ENCODE assay signal across 8 mouse cellular contexts in the genomic region with DNA sequence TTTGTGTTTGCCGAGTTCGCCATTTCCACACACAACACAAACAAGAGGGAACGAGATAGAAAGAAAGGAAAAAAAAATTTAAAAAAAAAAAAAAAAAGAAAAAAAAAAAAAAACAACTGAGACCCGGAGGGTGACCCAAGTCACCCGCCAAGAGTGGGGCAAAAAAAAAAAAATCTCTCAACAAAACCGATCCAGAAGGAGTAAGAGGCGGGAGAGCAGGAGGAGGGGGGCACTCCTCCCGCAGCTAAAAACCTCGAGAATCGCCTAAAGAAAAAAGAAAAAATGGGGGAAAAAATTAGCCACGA. TPM values are rescaled to one million over a fixed set of nuclear protein-coding genes. Genes with fewer than 3 reads are reported as not detected.
DNase-seq lines count a peak whose midpoint lies in the region; ATAC-seq lines count a peak whose summit lies in the region.

No protein-coding gene starts in this region.

- peak overlapping the region; percentile 100 for H3K27ac ChIP-seq in kidney, embryonic 15.5 days
- peak overlapping the region; percentile 92 for H3K27ac ChIP-seq in brown adipose tissue, adult 24 weeks (replicated peaks; ENCODE audit: low read depth, low read length)
- peak overlapping the region; percentile 100 for H3K27ac ChIP-seq in hindbrain, embryonic 15.5 days (replicated peaks)
- H3K27ac ChIP-seq in midbrain, embryonic 15.5 days = peak overlapping the region; percentile 100

- peaks cover 14% of the 10 kb centered on the region for H3K36me3 ChIP-seq in kidney, embryonic 15.5 days
- H3K36me3 ChIP-seq in hindbrain, embryonic 15.5 days = peaks cover 9% of the 10 kb centered on the region
- H3K36me3 ChIP-seq in midbrain, embryonic 15.5 days (replicated peaks) = peaks cover 6% of the 10 kb centered on the region

- peak overlapping the region; percentile 99 for H3K9ac ChIP-seq in kidney, embryonic 15.5 days
- peak overlapping the region; percentile 99 for H3K9ac ChIP-seq in hindbrain, embryonic 15.5 days
- H3K9ac ChIP-seq in midbrain, embryonic 15.5 days = peak overlapping the region; percentile 100

- intact Hi-C loops in left cerebral cortex, postnatal 4 days (cut with DNase I) = no loop called here
- intact Hi-C loops in gastrocnemius, postnatal 14 days (cut with DNase I; ENCODE audit: low total_unique reads) = no loop called here

- peak overlapping the region; percentile 91 for H3K4me3 ChIP-seq in kidney, embryonic 15.5 days (replicated peaks)
- H3K4me3 ChIP-seq in brown adipose tissue, adult 24 weeks (ENCODE audit: insufficient read depth, low read depth, low read length) = peak overlapping the region; percentile 99
- H3K4me3 ChIP-seq in hindbrain, embryonic 15.5 days = peak overlapping the region; percentile 73
- H3K4me3 ChIP-seq in midbrain, embryonic 15.5 days = peak overlapping the region; percentile 96

- ATAC-seq in kidney, embryonic 15.5 days (replicated peaks; ENCODE audit: low FRiP score) = no peak
- no peak; the same call in 1 of the 2 replicates for ATAC-seq in hindbrain, embryonic 15.5 days (ENCODE audit: low FRiP score, low read depth)
- ATAC-seq in midbrain, embryonic 15.5 days (replicated peaks) = no peak

- peaks cover 17% of the 10 kb centered on the region for H3K4me1 ChIP-seq in kidney, embryonic 15.5 days
- peaks cover 3% of the 10 kb centered on the region; the same call in 1 of the 2 replicates for H3K4me1 ChIP-seq in brown adipose tissue, adult 24 weeks (ENCODE audit: control insufficient read depth, insufficient read depth, insufficient read length, low read length)
- H3K4me1 ChIP-seq in hindbrain, embryonic 15.5 days (replicated peaks) = peaks cover 19% of the 10 kb centered on the region
- H3K4me1 ChIP-seq in midbrain, embryonic 15.5 days = peaks cover 23% of the 10 kb centered on the region

- H3K9me3 ChIP-seq in kidney, embryonic 15.5 days (replicated peaks) = no peaks in the 10 kb centered on the region
- H3K9me3 ChIP-seq in hindbrain, embryonic 15.5 days = no peaks in the 10 kb centered on the region
- H3K9me3 ChIP-seq in midbrain, embryonic 15.5 days = no peaks in the 10 kb centered on the region

- peak overlapping the region; percentile 60 for H3K4me2 ChIP-seq in kidney, embryonic 15.5 days
- peak overlapping the region; percentile 68 for H3K4me2 ChIP-seq in hindbrain, embryonic 15.5 days
- H3K4me2 ChIP-seq in midbrain, embryonic 15.5 days = peak overlapping the region; percentile 29

- H3K27me3 ChIP-seq in kidney, embryonic 15.5 days = no peaks in the 10 kb centered on the region
- H3K27me3 ChIP-seq in hindbrain, embryonic 15.5 days = no peaks in the 10 kb centered on the region
- H3K27me3 ChIP-seq in midbrain, embryonic 15.5 days (replicated peaks) = no peaks in the 10 kb centered on the region

- DNase-seq in kidney, adult 8-10 months = no peak
- no peak for DNase-seq in spleen, adult 12 weeks (ENCODE audit: low spot score)
- no peak for DNase-seq in left cerebral cortex, postnatal 4 days
- no peak for DNase-seq in gastrocnemius, postnatal 14 days

- 0% methylated on average over 11 of the region's 11 CpGs for WGBS in kidney, embryonic 15.5 days
- 0% methylated on average over 11 of the region's 11 CpGs for WGBS in hindbrain, embryonic 15.5 days
- 1% methylated on average over 11 of the region's 11 CpGs for WGBS in midbrain, embryonic 15.5 days

RNA-seq across cellular contexts. Expression of a gene that starts 0.8 kb away (rescaled TPM):
- 46.6 and 50.0 TPM in 2 replicates for polyA plus RNA-seq in kidney, embryonic 15.5 days (2015; fragmentation: Nextera tagmentation; extraction: Ambion mirVana)
- 16.8 and 17.1 TPM in 2 replicates for polyA plus RNA-seq in brown adipose tissue, adult 24 weeks (2012; ENCODE audit: insufficient read depth, insufficient read length, missing spikeins)
- 55.2 and 57.8 TPM in 2 replicates for polyA plus RNA-seq in hindbrain, embryonic 15.5 days (2015; fragmentation: Nextera tagmentation; extraction: Ambion mirVana)
- 60.5 and 65.8 TPM in 2 replicates for polyA plus RNA-seq in midbrain, embryonic 15.5 days (2015; fragmentation: Nextera tagmentation; extraction: Ambion mirVana)
- 10 to 100 TPM; 62.1 to 64.0 TPM for total RNA-seq in left cerebral cortex, postnatal 4 days (2021)
- total RNA-seq in gastrocnemius, postnatal 14 days (2021) = 10 to 100 TPM; 19.1 to 20.2 TPM
